Mouse (Mus musculus) E14TG2a.4 (cell line): ENCODE data around the gene Mboat2.

Source experiments
- H3K27me3 ChIP-seq: 2 replicates; pipeline ENCODE4 v1.6.1; 2014; ENCODE audit warnings: low read length, control low read depth; ENCODE audit not compliant: insufficient read depth
- H3K36me3 ChIP-seq: 2 replicates; pipeline ENCODE4 v1.6.1; 2014; ENCODE audit warnings: low read length, control low read depth; ENCODE audit not compliant: insufficient read depth
- H3K4me1 ChIP-seq: replicated peaks from 2 replicates; pipeline ENCODE4 v1.6.1; 2014; ENCODE audit warnings: low read depth, low read length, control low read depth
- H3K4me3 ChIP-seq: replicated peaks from 2 replicates; pipeline ENCODE4 v1.5.1; 2014; ENCODE audit warnings: mild to moderate bottlenecking, low read length
- H3K9me3 ChIP-seq: 2 replicates; pipeline ENCODE4 v1.6.1; 2014; ENCODE audit warnings: low read length, control low read depth
- CTCF ChIP-seq: conservative IDR thresholded peaks from 2 replicates; pipeline ENCODE4 v1.5.1; 2014; ENCODE audit warnings: low read length
- NANOG ChIP-seq: IDR thresholded peaks from 2 replicates; pipeline ENCODE4 v1.6.1; 2014; ENCODE audit warnings: borderline replicate concordance, low read length, mixed read lengths
- POU5F1 ChIP-seq: IDR thresholded peaks from 2 replicates; pipeline ENCODE4 v1.6.1; 2014; ENCODE audit warnings: low read length, borderline replicate concordance

The Mboat2 gene

DNA sequence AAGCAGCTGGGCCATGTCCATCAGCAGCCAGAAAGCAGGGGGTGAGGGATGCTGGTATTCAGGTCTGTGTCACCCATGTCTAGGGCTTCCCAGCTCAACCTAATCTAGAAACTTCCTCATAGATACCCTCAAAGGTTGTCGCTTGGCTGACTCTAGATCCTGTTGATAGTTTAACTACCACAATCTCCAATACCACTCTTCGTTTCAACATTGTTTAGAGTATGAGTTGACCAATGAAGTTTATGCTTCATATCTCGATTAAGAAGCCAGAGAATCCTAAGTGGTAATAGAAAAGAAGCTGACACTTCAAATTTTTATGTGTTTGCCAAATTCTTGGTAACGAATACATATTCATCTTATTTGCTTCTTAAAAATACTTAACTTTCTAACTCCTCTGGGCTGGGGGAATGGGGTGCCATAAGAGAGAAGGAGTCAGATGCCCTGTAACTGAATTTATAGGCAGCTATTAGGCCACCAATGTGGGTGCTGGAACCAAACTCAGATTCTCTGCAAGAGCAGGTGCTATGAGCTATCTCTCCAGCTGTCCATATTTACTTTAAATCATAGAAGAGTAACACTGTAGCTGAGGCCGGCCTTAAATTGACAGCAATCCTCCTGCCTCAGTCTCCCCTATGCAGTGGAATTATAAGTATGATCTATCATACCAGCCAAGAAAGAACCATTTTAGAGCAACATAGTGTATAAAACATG is 141.0 kb downstream of the Mboat2 start:
- no peaks in the 10 kb centered on the region for H3K9me3 ChIP-seq
- H3K4me3 ChIP-seq, result no peak overlapping the region

GRCm38 (mm10) chr12:24972371-24973350 is 142.0 kb downstream of the Mboat2 start:
- TF ChIP-seq POU5F1 (no peak), NANOG (no peak), CTCF (no peak)
- H3K36me3 ChIP-seq, result no peaks in the 10 kb centered on the region

More for the DNA sequence above, 141.0 kb downstream of the Mboat2 start:
- Histone ChIP-seq H3K27me3 (peaks cover 8% of the 10 kb centered on the region), H3K36me3 (no peaks in the 10 kb centered on the region), H3K4me1 (peaks cover 9% of the 10 kb centered on the region; the same call in 1 of the 2 replicates)
- TF ChIP-seq POU5F1 (no peak), CTCF (no peak), NANOG (no peak)

DNA sequence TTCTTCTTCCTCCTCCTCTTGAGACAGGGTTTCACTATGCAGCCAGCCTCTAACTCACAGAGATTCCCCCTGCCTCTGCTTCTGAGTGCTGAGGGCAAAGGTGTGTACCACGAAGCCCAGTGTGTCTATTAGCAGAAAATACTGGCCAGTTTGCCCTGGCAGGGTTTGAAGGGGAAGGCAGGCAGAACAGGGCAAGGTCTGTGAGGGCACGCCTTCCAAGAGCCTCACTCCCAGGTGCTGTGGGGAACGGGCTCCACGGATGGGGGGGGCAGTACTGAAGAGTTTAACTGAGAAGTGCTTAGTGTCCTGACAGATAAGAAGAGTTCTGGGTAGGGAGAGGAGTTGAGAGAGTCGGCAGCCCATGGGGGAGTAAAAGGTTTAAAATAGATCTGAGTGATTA is 142.9 kb downstream of the Mboat2 start:
- no peak for TF ChIP-seq POU5F1
- TF ChIP-seq NANOG, result no peak
- TF ChIP-seq CTCF, result no peak
- no peaks in the 10 kb centered on the region for H3K36me3 ChIP-seq
- H3K9me3 ChIP-seq, result no peaks in the 10 kb centered on the region
- peaks cover 9% of the 10 kb centered on the region; the same call in 1 of the 2 replicates for H3K4me1 ChIP-seq
- peaks cover 8% of the 10 kb centered on the region for H3K27me3 ChIP-seq
- H3K4me3 ChIP-seq, result no peak overlapping the region

More at GRCm38 (mm10) chr12:24972371-24973350, 142.0 kb downstream of the Mboat2 start:
- no peaks in the 10 kb centered on the region for H3K9me3 ChIP-seq
- peaks cover 8% of the 10 kb centered on the region for H3K27me3 ChIP-seq
- peaks cover 9% of the 10 kb centered on the region; the same call in 1 of the 2 replicates for H3K4me1 ChIP-seq
- no peak overlapping the region for H3K4me3 ChIP-seq

DNA sequence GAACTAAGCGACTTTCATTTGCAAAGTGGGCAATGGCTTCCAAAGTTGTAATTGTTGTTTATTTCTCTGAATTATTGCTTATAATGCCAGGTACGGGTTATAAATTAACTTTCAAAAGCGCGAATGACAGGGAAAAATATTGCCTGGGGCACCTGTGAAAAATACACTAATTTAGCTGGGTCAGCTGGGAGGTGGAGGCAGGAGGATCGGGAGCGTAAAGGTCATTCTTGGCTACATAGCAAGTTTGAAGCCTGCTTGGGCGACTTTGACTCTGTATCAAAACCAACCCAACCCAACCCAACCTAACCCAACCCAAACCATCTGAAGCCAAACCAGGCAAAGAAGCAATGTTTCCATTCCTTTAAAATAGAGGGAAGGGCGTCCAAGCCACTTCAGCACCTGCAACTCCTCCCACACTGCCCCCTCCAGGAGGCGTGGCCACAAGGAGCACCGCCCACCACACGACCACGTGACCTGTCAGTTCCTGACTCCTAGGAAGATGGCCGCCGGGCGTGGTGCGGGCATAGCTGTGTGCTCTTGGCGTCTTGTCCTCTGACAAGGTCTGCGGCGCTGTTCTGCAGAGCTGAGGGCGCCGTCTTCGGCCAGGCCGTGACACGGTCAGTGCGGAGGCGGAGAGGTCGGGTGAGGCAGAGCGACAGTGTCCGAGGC is 143.9 kb downstream of the Mboat2 start, which contains the start of gene Kidins220:
Gene Kidins220 (plus strand): TSS at position 480 of the 669 bp plus-strand sequence.
- Histone ChIP-seq H3K4me1 (peaks cover 9% of the 10 kb centered on the region; the same call in 1 of the 2 replicates), H3K9me3 (no peaks in the 10 kb centered on the region), H3K4me3 (peak within 1 kb of the TSS; percentile 91), H3K27me3 (peaks cover 8% of the 10 kb centered on the region), H3K36me3 (no peaks in the 10 kb centered on the region)
- TF ChIP-seq NANOG (no peak), CTCF (no peak), POU5F1 (no peak)

DNA sequence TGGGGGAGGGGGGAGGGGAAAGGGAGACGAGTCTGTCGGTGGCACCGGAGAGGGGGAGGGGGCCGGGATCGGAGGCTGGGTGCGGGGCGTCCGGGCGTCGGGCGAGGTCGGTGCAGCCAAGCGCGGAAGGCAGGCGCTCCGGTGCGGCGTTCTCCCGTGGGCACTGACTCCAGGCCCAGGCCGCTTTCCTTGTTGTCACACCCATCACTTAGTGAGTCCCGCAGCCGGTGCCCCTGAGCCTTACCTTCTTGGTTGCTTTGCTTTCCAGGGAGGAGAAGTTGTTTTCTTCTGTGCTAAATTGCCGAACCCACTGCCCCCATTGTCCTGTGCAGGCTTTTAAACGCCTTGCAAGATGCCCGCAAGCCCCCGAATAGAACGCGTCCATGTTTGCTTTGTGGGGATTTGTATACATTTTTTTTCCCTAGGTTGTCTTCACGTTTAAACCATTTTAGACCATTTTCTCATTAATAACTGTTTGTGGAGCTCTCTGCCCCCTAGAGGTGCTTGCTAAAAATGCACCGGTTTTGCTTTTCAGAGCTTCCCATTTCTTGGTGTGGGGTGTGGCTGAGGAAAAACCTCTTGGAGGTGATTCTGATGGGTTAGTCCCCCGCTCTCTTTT is 144.5 kb downstream of the Mboat2 start:
- Histone ChIP-seq H3K27me3 (peaks cover 8% of the 10 kb centered on the region), H3K4me3 (peak overlapping the region; percentile 91), H3K36me3 (no peaks in the 10 kb centered on the region), H3K4me1 (peaks cover 9% of the 10 kb centered on the region; the same call in 1 of the 2 replicates), H3K9me3 (no peaks in the 10 kb centered on the region)
- TF ChIP-seq POU5F1 (no peak), NANOG (no peak), CTCF (peak; percentile 73)

- Histone ChIP-seq H3K4me3 (no peak overlapping the region), H3K9me3 (no peaks in the 10 kb centered on the region), H3K27me3 (no peaks in the 10 kb centered on the region), H3K36me3 (peaks cover 7% of the 10 kb centered on the region), H3K4me1 (no peaks in the 10 kb centered on the region)
- TF ChIP-seq NANOG, result no peak
- TF ChIP-seq POU5F1, result no peak
- no peak for TF ChIP-seq CTCF
These were observed 154.5 kb downstream of the Mboat2 start for GRCm38 (mm10) chr12:24985226-24985625.

DNA sequence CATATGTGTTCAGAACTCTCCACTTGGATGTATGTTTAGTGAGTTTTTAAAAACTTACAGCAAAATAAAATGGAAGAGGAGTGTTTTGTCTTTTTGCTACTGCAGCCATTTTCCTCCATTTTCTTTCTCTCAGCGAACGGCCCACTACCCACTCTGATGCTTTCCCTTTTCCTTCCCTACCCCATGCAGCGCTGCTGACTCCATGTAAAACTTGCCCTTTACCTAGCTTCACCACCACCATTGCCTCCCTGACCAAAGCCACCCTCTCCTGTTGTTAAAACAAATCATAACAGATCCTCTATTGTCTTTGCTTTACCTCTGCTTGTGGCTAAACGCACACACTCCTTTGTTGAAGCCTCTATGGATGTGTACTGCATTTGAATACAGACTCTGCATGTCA is 164.7 kb downstream of the Mboat2 start:
- H3K27me3 ChIP-seq, result no peaks in the 10 kb centered on the region
- H3K36me3 ChIP-seq, result peaks cover 49% of the 10 kb centered on the region
- no peaks in the 10 kb centered on the region for H3K9me3 ChIP-seq
- no peak overlapping the region for H3K4me3 ChIP-seq
- TF ChIP-seq CTCF (no peak), NANOG (no peak), POU5F1 (no peak)
- peaks cover 13% of the 10 kb centered on the region for H3K4me1 ChIP-seq
